Mouse (Mus musculus): ENCODE measurements around the gene Adcy5.

Gene Adcy5

DNA sequence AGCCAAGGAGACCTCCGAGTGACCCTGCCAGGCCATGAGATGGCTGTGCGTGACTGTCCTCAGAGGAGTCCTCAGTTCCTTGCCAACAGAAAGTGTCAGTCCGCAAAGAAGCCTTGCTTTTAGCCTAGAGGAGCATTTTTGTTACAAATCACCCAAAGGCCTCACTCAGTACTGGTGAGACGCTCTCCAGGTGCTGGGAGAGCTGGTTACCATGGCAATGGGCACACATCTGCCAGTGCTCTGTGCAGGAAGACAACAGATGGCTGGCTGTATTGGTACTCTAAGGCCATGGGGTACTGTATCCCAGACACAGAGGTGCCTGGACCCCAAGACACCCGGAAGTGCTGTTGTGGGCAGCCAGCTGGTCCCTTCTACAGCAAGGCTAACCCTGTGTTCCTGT, 51.0 kb downstream of the Adcy5 start:
- DNase-seq (ENCODE audit: low spot score) = no peak

DNA sequence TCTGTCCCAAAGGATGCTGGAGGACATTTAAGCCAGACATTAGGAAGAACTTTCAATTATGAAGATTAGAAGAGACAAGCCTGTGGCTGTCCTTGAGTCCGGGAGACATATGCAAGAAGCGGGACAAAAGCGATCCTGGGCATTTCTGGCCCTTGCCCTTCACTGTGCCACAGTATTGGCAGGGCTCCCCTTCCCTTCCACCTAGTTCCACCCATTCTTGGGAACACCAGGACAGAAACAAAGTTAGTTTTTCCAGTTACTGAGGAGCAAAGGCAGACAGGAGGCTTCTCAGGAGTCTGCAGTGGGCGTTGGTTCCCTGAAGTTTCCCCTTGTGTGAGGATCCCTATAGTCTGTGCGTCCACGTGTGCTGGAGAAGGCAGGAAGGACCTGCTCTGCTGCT, 51.7 kb downstream of the Adcy5 start:
- DNase-seq (ENCODE audit: low spot score) = no peak

DNA sequence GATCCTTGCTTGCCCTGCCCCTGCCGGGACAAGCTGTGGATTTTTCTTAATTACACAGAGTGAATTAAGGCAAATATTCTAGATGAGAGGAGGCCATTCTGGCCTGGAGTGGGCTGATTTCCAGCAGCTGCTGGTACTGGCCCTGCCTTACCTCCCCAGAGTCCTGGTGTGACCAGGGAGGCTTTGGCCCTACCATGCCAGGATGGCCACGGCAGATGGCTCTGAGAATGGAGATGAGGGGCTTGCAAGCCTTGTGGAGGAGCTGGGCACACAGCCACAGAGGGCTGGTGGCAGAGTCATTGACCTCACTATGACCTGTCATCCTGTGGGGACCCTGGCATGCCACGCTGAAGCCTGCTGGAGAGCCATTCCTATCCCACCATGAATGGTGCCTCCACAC, 54.1 kb downstream of the Adcy5 start:
- no peak for DNase-seq (ENCODE audit: low spot score)

DNA sequence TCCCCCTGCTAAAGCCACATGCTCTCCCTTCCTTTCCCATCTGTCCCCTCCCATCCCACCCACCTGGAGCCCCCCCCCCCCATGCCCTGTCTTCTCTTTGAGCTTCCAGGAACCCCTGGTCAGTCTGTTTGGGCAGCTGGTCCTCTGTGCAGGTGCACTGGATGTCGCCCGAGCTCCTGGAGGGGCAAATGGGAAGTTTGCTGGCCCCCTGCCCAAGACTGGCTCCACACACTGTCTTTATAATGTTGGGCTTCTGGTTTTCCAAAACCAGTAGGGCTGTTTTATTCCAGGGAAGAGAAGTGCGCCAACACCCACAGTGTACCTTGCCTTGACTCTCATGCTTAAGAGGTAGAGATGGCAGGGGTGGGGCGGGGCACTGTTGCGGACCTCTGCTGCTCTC, 55.1 kb downstream of the Adcy5 start:
- DNase-seq (ENCODE audit: low spot score) = no peak

GRCm38 (mm10) chr16:35215047-35215446, 60.4 kb downstream of the Adcy5 start:
- no peak for DNase-seq (ENCODE audit: low spot score)

GRCm38 (mm10) chr16:35215498-35215897, 60.8 kb downstream of the Adcy5 start:
- DNase-seq (ENCODE audit: low spot score) = peak; percentile 36

DNA sequence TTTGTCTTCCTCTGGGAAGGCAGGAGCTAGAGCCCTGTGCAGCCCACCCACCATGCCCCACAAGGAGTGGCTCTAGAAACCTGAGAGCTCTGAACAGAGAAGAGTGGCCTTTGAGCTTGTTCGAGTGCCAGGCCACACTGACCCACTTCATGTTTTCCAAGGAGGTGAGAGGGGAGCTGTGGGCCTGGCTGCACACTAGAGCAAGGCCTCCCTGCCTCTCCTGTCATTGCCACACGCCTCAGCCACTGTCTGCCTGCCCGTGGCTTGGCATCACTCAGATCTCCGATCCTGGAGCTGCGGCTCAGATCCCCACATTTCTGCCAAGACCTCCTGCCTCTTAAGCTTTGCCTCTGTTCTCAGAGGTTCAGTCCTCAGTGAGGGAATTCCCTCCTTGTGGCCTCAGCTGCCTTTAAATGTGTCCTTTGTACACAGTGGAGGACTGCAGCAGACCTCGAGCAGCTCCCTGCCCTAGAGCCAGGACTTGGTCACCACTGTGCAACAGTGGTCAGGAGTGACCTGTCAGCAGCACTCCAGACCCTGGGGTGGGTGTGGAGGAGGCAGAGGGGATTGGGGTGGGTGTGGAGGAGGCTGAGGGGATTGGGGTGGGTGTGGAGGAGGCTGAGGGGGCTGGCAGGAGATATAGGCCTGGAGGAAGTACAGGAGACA, 62.3 kb downstream of the Adcy5 start:
- no peak for DNase-seq (ENCODE audit: low spot score)

GRCm38 (mm10) chr16:35220412-35220811, 65.7 kb downstream of the Adcy5 start:
- DNase-seq (ENCODE audit: low spot score) = no peak

GRCm38 (mm10) chr16:35221581-35221980, 66.9 kb downstream of the Adcy5 start:
- no peak for DNase-seq (ENCODE audit: low spot score)

- DNase-seq (ENCODE audit: low spot score) = no peak
These were observed 69.3 kb downstream of the Adcy5 start for GRCm38 (mm10) chr16:35223930-35224329.

DNA sequence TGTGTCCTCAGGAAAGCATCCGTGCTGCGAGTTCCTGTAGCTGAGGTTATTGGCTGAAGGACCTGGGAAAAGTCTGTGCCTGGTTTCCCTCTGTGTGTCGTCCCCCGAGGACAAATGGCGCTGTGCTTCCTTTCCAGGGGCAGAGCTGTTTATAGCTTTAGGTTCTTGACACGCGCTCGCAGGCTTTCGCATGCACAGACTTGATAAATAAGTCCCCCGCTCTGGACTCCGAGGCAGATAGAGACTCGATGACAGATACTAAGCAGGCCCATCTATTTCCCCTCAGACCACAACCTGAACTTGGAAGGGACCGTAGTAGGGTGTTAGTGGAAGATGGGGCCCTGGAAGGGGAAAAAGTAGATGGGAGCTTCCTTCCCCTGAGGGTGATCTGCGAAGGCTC, 70.0 kb downstream of the Adcy5 start:
- no peak for DNase-seq (ENCODE audit: low spot score)

DNA sequence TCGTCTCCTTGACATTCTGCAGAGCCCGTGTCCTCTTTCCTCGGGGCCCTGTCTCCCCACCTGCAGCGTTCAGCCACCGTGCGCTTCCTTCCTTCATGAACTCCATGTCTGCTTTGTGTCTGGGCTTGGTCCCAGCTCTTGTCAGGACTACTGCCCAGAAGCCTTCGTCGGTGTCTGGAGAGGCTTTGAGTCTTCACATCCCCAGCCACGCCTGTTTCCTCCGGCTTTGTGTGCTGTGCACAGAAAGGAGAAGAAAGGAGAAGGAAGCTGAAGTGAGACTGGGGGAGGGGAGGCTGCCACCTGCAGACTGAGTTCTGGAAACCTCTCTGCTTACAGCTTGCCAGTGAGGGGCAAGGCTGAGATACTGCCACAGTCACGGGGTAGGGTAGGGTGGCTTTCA, 74.9 kb downstream of the Adcy5 start:
- peak; percentile 43 for DNase-seq (ENCODE audit: low spot score)

GRCm38 (mm10) chr16:35232153-35232750, 77.6 kb downstream of the Adcy5 start:
- DNase-seq (ENCODE audit: low spot score) = no peak

- DNase-seq (ENCODE audit: low spot score) = no peak
These were observed 78.7 kb downstream of the Adcy5 start for GRCm38 (mm10) chr16:35233329-35233728.

DNA sequence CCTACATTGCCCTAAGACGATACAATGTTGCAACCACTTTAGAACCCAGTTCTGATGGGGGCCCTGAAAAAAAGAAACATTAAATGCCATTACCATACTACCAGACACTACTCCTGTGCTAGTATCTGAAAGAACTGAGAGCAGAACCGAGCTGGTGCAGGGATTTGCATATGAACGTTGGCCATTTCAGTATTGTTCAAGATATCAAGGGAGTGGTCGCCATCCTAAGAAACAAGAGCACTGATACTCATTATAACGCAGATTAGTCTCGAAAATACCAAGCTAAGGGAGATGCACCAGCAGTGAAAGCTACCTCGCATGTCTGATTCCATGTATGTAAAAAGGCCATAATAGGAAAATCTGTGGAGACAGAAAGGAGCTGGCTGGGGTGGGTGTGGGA, 82.4 kb downstream of the Adcy5 start:
- no peak for DNase-seq (ENCODE audit: low spot score)

DNA sequence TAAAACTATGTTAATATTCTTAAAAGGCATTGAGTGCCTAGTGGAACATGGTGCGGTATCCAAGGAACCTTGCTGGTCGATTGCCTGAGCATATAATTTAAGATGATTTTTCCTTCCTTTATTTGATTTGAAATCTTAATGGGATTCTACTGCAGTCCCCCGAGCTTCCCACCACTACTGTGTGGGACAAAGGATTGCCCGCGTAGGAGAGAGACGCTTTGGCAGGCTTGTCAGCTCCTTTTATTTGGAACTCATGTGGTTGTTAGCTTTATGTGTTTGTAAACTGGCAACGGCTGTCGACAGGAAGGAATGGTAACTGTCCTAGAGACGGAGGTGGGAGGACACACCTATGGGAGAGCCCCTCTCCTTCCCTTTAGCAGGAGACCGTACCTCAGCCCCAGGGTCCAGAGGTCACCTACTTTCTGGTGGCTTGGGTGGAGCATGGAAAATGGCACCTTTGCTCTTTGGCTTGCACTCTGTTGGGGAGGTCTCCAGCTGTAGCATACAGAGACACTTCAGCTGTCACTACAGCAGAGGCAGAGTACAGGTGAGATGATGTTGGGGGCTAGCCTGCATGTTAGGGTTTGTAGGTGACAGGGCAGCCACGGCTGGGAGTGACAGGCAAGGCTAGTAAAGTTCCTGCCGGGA, 84.8 kb downstream of the Adcy5 start:
- no peak for DNase-seq (ENCODE audit: low spot score)

DNA sequence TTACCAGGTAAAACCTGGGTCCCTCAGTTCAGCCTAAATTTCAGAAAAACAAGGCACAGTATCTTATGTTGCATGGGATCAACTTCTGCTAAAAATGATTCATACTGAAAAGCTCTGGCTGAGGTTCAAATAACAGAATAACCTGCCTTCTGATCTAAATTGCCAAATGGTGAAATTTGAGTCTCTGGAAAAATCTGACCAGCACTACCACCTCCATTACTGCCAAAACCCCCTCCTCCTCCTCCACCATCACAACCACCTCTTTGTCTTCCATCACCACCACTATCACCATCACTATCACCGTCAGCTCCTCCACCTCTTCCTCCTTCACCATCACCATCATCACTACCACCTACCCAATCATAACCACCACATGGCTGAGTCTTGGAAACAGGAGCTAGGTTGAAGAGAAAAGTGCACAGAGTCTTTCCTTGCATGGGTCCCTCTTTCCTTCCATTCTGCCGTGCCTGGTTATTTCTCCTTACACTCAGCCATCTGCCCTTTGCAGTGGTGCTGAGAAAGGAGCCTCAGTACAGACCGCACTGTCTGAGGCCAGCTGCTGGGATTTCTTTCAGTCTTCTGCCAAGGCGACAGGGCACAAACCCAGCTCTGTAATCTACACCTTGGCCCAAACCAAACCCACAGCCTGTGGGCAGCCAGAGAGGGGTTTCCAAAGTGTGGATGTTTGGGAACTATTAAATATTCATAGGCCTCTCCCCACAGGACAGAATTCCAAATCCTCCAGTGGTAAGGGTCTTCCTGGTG, 85.5 kb downstream of the Adcy5 start:
- DNase-seq (ENCODE audit: low spot score) = no peak

- no peak for DNase-seq (ENCODE audit: low spot score)
These were observed 92.7 kb downstream of the Adcy5 start for GRCm38 (mm10) chr16:35247364-35247763.

GRCm38 (mm10) chr16:35248825-35249224, 94.1 kb downstream of the Adcy5 start:
- DNase-seq (ENCODE audit: low spot score) = peak; percentile 21

DNA sequence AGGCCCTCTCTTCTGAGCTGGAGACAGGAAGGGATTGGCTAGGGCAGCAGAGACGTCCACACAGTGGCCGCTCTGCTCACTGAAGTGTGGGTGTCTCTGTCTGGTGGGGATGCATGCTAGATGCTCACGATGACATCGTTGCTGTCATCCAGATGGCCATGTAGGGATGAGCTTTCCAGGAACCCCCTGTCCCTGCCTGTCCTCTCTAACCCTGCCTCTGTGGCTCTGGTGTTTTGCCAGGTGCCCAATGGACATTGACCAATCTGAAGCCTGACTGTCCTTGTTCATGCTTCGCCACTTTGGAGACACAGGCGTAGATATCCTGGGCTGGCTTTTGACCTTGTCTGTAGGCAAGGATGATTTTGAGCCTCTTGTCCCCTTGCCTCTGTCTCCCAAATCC, 95.1 kb downstream of the Adcy5 start:
- no peak for DNase-seq (ENCODE audit: low spot score)

GRCm38 (mm10) chr16:35251690-35252089, 97.0 kb downstream of the Adcy5 start:
- DNase-seq (ENCODE audit: low spot score) = no peak

DNA sequence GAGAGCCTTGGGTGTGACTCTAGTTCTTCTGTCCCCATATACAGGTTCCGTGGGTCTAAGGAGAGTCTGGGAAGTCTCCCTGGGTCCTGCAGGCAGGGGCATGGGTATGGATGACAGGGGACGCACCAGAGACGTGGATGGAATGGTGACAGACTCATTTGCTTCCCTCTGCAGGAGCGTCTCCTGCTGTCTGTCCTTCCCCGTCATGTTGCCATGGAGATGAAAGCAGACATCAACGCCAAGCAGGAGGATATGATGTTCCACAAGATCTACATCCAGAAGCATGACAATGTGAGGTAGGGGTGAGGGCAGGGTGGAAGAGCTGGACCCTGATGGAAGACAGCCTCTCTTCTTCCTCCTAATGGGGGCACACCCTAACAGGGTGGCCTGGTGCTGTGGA, 98.3 kb downstream of the Adcy5 start:
- no peak for DNase-seq (ENCODE audit: low spot score)

DNA sequence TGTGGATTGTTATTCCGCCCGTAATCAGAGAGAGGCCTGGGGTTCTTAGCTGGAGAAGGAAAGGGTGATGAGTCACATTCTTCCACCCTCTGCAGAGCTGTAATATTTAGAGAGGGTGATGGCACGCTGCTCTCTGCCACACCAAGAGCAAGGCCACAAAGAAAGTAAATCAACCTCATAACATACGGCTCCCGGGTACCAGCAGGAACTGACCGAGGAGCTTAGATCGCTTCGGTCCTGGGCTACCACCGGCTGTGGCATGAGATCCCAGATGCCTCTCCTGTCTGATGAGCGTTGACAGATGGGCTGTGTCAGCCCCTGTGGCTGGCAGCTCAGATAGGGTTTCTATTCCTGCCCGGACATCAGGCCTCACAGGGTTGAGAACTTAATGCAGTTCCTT, 101.3 kb downstream of the Adcy5 start:
- no peak for DNase-seq (ENCODE audit: low spot score)
